Mouse (Mus musculus) E14TG2a.4 (cell line): ENCODE data around the gene Apex2.

Experiments used
- CTCF ChIP-seq: conservative IDR thresholded peaks from 2 replicates; pipeline ENCODE4 v1.5.1; 2014; ENCODE audit warnings: low read length
- POU5F1 ChIP-seq: IDR thresholded peaks from 2 replicates; pipeline ENCODE4 v1.6.1; 2014; ENCODE audit warnings: low read length, borderline replicate concordance

- TF ChIP-seq CTCF (no peak), POU5F1 (no peak)
Measured at GRCm38 (mm10) chrX:150516477-150516876, 73.2 kb downstream of the Apex2 start.
